ENCODE assay signal across 20 mouse cellular contexts in the genomic region with DNA sequence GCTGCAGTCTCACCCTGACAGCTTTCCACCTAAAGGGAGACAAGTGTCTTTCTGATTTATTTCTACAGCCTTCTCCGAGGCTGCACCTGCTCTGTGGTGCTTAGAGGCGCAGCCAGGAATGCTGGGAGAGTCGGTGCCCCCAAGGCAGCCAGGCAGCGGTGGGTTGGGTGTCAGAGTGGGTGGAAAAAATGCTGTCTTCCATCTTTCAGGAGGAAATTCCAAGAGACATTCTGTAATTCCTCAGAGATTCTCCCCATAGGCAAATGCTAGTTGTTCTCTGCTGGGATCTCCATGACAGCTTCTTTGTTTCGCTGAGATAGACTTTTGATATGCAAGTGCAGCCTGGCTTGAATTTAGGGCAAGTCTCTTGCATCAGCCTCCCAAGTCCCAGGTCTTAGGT.
A peak's percentile ranks its signal among the peaks of the same experiment; 100 is the strongest.
DNase-seq lines count a peak whose midpoint lies in the region; ATAC-seq and TF ChIP-seq lines count a peak whose summit lies in the region.
"Had no signal": no experiment of that assay in that cellular context is flagged by ENCODE, and none has a peak within 500 bp of the region (broad histone marks: within the 10 kb centered on the region; RNA-seq: fewer than 3 reads in every experiment).

No protein-coding gene starts in this region.

- WGBS in heart, embryonic 10.5 days, result 77% methylated on average over 5 of the region's 5 CpGs
- WGBS in midbrain, embryonic 10.5 days, result 89% methylated on average over 5 of the region's 5 CpGs
- WGBS in midbrain, embryonic 11.5 days, result 85% methylated on average over 5 of the region's 5 CpGs
- WGBS in neural tube, embryonic 13.5 days, result 55% methylated on average over 5 of the region's 5 CpGs

- ATAC-seq in midbrain, embryonic 11.5 days (ENCODE audit: low FRiP score), result no peak
- peak; percentile 43; the same call in 1 of the 2 replicates for ATAC-seq in neural tube, embryonic 13.5 days (ENCODE audit: low read depth)
- ATAC-seq: liver, postnatal 0 days; midbrain, embryonic 16.5 days; Patski had no signal

- H3K27ac ChIP-seq in heart, embryonic 10.5 days, result peak overlapping the region; percentile 36; the same call in 1 of the 2 replicates
- 0 out of 2 replicates have a peak overlapping the region, but pooled peaks have one; percentile 33 for H3K27ac ChIP-seq in midbrain, embryonic 10.5 days (replicated peaks)
- H3K27ac ChIP-seq in midbrain, embryonic 11.5 days (ENCODE audit: low read depth, low read length), result no peak overlapping the region
- peak overlapping the region; percentile 61; the same call in 1 of the 2 replicates for H3K27ac ChIP-seq in ES-E14 (ENCODE audit: insufficient read depth, low read depth, low read length, poor library complexity, severe bottlenecking)
- 0 out of 2 replicates have a peak overlapping the region, but pooled peaks have one; percentile 3 for H3K27ac ChIP-seq in neural tube, embryonic 13.5 days (replicated peaks)
- H3K27ac ChIP-seq: forebrain, embryonic 10.5 days; heart, adult 2 months had no signal

- DNase-seq in heart, embryonic 10.5 days (ENCODE audit: low spot score), result no peak
- DNase-seq in heart, adult 9 months (ENCODE audit: low spot score in 2 of 2), result no peak
- no peak for DNase-seq in midbrain, embryonic 10.5 days (ENCODE audit: low spot score)
- DNase-seq in midbrain, embryonic 11.5 days (ENCODE audit: low spot score, missing footprints), result no peak
- DNase-seq in ES-E14 (ENCODE audit: low read depth, low spot score), result peak; percentile 28
- no peak for DNase-seq in thymus, postnatal 25 days
- no peak for DNase-seq in B cell, adult 2 months
- DNase-seq: cerebellum, adult 11 months; cerebellum, postnatal 36 days; gastrocnemius, postnatal 14 days; heart, adult 2 months; kidney, adult 8-10 months; left cerebral cortex, postnatal 4 days; liver, postnatal 0 days; lung, postnatal 10 days; thymus, postnatal 36 days had no signal

- H3K27me3 ChIP-seq in heart, embryonic 10.5 days (ENCODE audit: insufficient read depth, poor library complexity, severe bottlenecking), result no peaks in the 10 kb centered on the region
- H3K27me3 ChIP-seq in midbrain, embryonic 10.5 days (ENCODE audit: low read depth, poor library complexity, severe bottlenecking), result no peaks in the 10 kb centered on the region
- no peaks in the 10 kb centered on the region for H3K27me3 ChIP-seq in midbrain, embryonic 11.5 days (ENCODE audit: control insufficient read depth, insufficient read depth, low read length)
- no peaks in the 10 kb centered on the region for H3K27me3 ChIP-seq in neural tube, embryonic 13.5 days
- H3K27me3 ChIP-seq: Patski had no signal

- no peak overlapping the region for H3K4me2 ChIP-seq in midbrain, embryonic 11.5 days
- no peak overlapping the region for H3K4me2 ChIP-seq in neural tube, embryonic 13.5 days

- in situ Hi-C loops in ES-E14 (cut with MboI; ENCODE audit: low sequenced_read_pairs in 2 of 2, unreplicated experiment in 2 of 2), result no loop called here

- no peak overlapping the region for H3K9ac ChIP-seq in midbrain, embryonic 11.5 days (ENCODE audit: low read length)
- no peak overlapping the region for H3K9ac ChIP-seq in ES-E14 (ENCODE audit: insufficient read depth, low read depth, low read length, poor library complexity, severe bottlenecking)
- no peak overlapping the region for H3K9ac ChIP-seq in neural tube, embryonic 13.5 days
- H3K9ac ChIP-seq: liver, postnatal 0 days had no signal

- no peaks in the 10 kb centered on the region for H3K36me3 ChIP-seq in heart, embryonic 10.5 days
- no peaks in the 10 kb centered on the region for H3K36me3 ChIP-seq in midbrain, embryonic 10.5 days
- H3K36me3 ChIP-seq in midbrain, embryonic 11.5 days (ENCODE audit: control insufficient read depth, insufficient read depth, low read length), result no peaks in the 10 kb centered on the region
- no peaks in the 10 kb centered on the region for H3K36me3 ChIP-seq in ES-E14 (ENCODE audit: control insufficient read depth, insufficient read depth, low read length, poor library complexity, severe bottlenecking)
- H3K36me3 ChIP-seq in neural tube, embryonic 13.5 days, result no peaks in the 10 kb centered on the region
- H3K36me3 ChIP-seq: forebrain, embryonic 10.5 days had no signal

- no peaks in the 10 kb centered on the region for H3K9me3 ChIP-seq in heart, embryonic 10.5 days
- H3K9me3 ChIP-seq in midbrain, embryonic 10.5 days (replicated peaks), result 0 out of 2 replicates have a peak, but pooled peaks cover 4% of the 10 kb centered on the region
- H3K9me3 ChIP-seq in midbrain, embryonic 11.5 days (ENCODE audit: control insufficient read depth, low read length), result no peaks in the 10 kb centered on the region
- no peaks in the 10 kb centered on the region for H3K9me3 ChIP-seq in ES-E14 (ENCODE audit: control insufficient read depth, insufficient read depth, low read depth, low read length)
- H3K9me3 ChIP-seq in neural tube, embryonic 13.5 days, result no peaks in the 10 kb centered on the region
- H3K9me3 ChIP-seq: forebrain, embryonic 10.5 days had no signal

- H3K4me1 ChIP-seq in heart, embryonic 10.5 days, result peaks cover 8% of the 10 kb centered on the region
- H3K4me1 ChIP-seq in midbrain, embryonic 10.5 days, result no peaks in the 10 kb centered on the region
- H3K4me1 ChIP-seq in midbrain, embryonic 11.5 days (ENCODE audit: control insufficient read depth, insufficient read depth, low read length), result no peaks in the 10 kb centered on the region
- peaks cover 4 to 6% of the 10 kb centered on the region in 2 experiments; a peak in 3 of 4 replicates for H3K4me1 ChIP-seq in ES-E14 (ENCODE audit: control insufficient read depth in 2 of 2, insufficient read depth in 2 of 2, low read length in 2 of 2, poor library complexity in 1 of 2)
- 0 out of 2 replicates have a peak, but pooled peaks cover 6% of the 10 kb centered on the region for H3K4me1 ChIP-seq in neural tube, embryonic 13.5 days (replicated peaks)

- no peak overlapping the region for H3K4me3 ChIP-seq in heart, embryonic 10.5 days
- H3K4me3 ChIP-seq in midbrain, embryonic 10.5 days, result no peak overlapping the region
- H3K4me3 ChIP-seq in midbrain, embryonic 11.5 days (ENCODE audit: low read depth, low read length), result no peak overlapping the region
- no peak overlapping the region; a peak in 1 of 4 replicates for H3K4me3 ChIP-seq in ES-E14 (ENCODE audit: insufficient read depth in 1 of 2, low read depth in 1 of 2, low read length in 2 of 2, poor library complexity in 1 of 2, severe bottlenecking in 1 of 2)
- H3K4me3 ChIP-seq in neural tube, embryonic 13.5 days, result no peak overlapping the region
- H3K4me3 ChIP-seq: forebrain, embryonic 10.5 days; heart, adult 2 months had no signal

TF ChIP-seq in ES-E14, 5 proteins besides CTCF, POLR2A, EP300 and RAD21:
- TF ChIP-seq ZNF384 (IDR thresholded peaks at IDR 0.05; ENCODE audit: low read depth, low read length) (no peak), MAFK (IDR thresholded peaks at IDR 0.05; ENCODE audit: insufficient read depth, low read depth, low read length) (no peak), CHD2 (IDR thresholded peaks at IDR 0.05; ENCODE audit: low read depth, low read length) (no peak), HCFC1 (IDR thresholded peaks at IDR 0.05; ENCODE audit: borderline replicate concordance, insufficient read depth, low read length) (no peak), ZC3H11A (IDR thresholded peaks at IDR 0.05; ENCODE audit: borderline replicate concordance, low read depth, low read length) (no peak)
TF ChIP-seq in ES-E14: peak in this region for 0.
